Mouse (Mus musculus): ENCODE measurements around the gene Nxpe4. TPM values are rescaled to one million over a fixed set of nuclear protein-coding genes. Genes with fewer than 3 reads are reported as not detected.

The Nxpe4 gene
- polyA plus RNA-seq, 1 experiment = 0.60 TPM

- no peak overlapping the region for H3K27ac ChIP-seq (ENCODE audit: insufficient read depth, low read depth, low read length)
- TF ChIP-seq CTCF (IDR thresholded peaks at IDR 0.05; ENCODE audit: extremely low read depth, insufficient read length, insufficient replicate concordance, low read depth, low read length) (no peak), POLR2A (IDR thresholded peaks at IDR 0.05; ENCODE audit: low read depth, low read length) (no peak)
- no peaks in the 10 kb centered on the region for H3K36me3 ChIP-seq (ENCODE audit: control insufficient read depth, insufficient read depth, low read length)
- WGBS = 70% methylated on average over 4 of the region's 4 CpGs
- no peaks in the 10 kb centered on the region for H3K27me3 ChIP-seq (ENCODE audit: control insufficient read depth, insufficient read depth, low read length)
- no peaks in the 10 kb centered on the region for H3K4me1 ChIP-seq (ENCODE audit: control insufficient read depth, insufficient read depth, insufficient read length, low read length)
- no peak overlapping the region for H3K4me3 ChIP-seq (ENCODE audit: low read depth, low read length)
These were observed 211.5 kb downstream of the Nxpe4 start for GRCm38 (mm10) chr9:48373232-48373878.

- Histone ChIP-seq H3K27ac (ENCODE audit: insufficient read depth, low read depth, low read length) (no peak overlapping the region), H3K27me3 (ENCODE audit: control insufficient read depth, insufficient read depth, low read length) (no peaks in the 10 kb centered on the region), H3K4me1 (ENCODE audit: control insufficient read depth, insufficient read depth, insufficient read length, low read length) (no peaks in the 10 kb centered on the region), H3K4me3 (ENCODE audit: low read depth, low read length) (no peak overlapping the region), H3K36me3 (ENCODE audit: control insufficient read depth, insufficient read depth, low read length) (no peaks in the 10 kb centered on the region)
- TF ChIP-seq CTCF (IDR thresholded peaks at IDR 0.05; ENCODE audit: extremely low read depth, insufficient read length, insufficient replicate concordance, low read depth, low read length) (no peak), POLR2A (IDR thresholded peaks at IDR 0.05; ENCODE audit: low read depth, low read length) (no peak)
- WGBS = 46% methylated on average over 2 of the region's 2 CpGs
These were observed 212.5 kb downstream of the Nxpe4 start for GRCm38 (mm10) chr9:48374357-48374756.

- WGBS = 44% methylated on average over 4 of the region's 4 CpGs
These were observed 226.6 kb downstream of the Nxpe4 start for GRCm38 (mm10) chr9:48388451-48388850.

GRCm38 (mm10) chr9:48389983-48390382, 228.2 kb downstream of the Nxpe4 start:
- WGBS = 47% methylated on average over 3 of the region's 3 CpGs
- H3K36me3 ChIP-seq (ENCODE audit: control insufficient read depth, insufficient read depth, low read length) = no peaks in the 10 kb centered on the region
- H3K4me1 ChIP-seq (ENCODE audit: control insufficient read depth, insufficient read depth, insufficient read length, low read length) = no peaks in the 10 kb centered on the region
- TF ChIP-seq CTCF (IDR thresholded peaks at IDR 0.05; ENCODE audit: extremely low read depth, insufficient read length, insufficient replicate concordance, low read depth, low read length) = no peak
- TF ChIP-seq POLR2A (IDR thresholded peaks at IDR 0.05; ENCODE audit: low read depth, low read length) = no peak
- H3K27me3 ChIP-seq (ENCODE audit: control insufficient read depth, insufficient read depth, low read length) = no peaks in the 10 kb centered on the region
- H3K4me3 ChIP-seq (ENCODE audit: low read depth, low read length) = no peak overlapping the region
- no peak overlapping the region for H3K27ac ChIP-seq (ENCODE audit: insufficient read depth, low read depth, low read length)

More at GRCm38 (mm10) chr9:48388451-48388850, 226.6 kb downstream of the Nxpe4 start:
- H3K27me3 ChIP-seq (ENCODE audit: control insufficient read depth, insufficient read depth, low read length) = no peaks in the 10 kb centered on the region
- H3K36me3 ChIP-seq (ENCODE audit: control insufficient read depth, insufficient read depth, low read length) = no peaks in the 10 kb centered on the region
- no peaks in the 10 kb centered on the region for H3K4me1 ChIP-seq (ENCODE audit: control insufficient read depth, insufficient read depth, insufficient read length, low read length)
- no peak overlapping the region for H3K27ac ChIP-seq (ENCODE audit: insufficient read depth, low read depth, low read length)
- TF ChIP-seq POLR2A (IDR thresholded peaks at IDR 0.05; ENCODE audit: low read depth, low read length) (no peak), CTCF (IDR thresholded peaks at IDR 0.05; ENCODE audit: extremely low read depth, insufficient read length, insufficient replicate concordance, low read depth, low read length) (no peak)
- no peak overlapping the region for H3K4me3 ChIP-seq (ENCODE audit: low read depth, low read length)

GRCm38 (mm10) chr9:48403590-48404209, 241.9 kb downstream of the Nxpe4 start:
- Histone ChIP-seq H3K36me3 (ENCODE audit: control insufficient read depth, insufficient read depth, low read length) (no peaks in the 10 kb centered on the region), H3K27ac (ENCODE audit: insufficient read depth, low read depth, low read length) (no peak overlapping the region), H3K4me3 (ENCODE audit: low read depth, low read length) (no peak overlapping the region), H3K27me3 (ENCODE audit: control insufficient read depth, insufficient read depth, low read length) (no peaks in the 10 kb centered on the region), H3K4me1 (ENCODE audit: control insufficient read depth, insufficient read depth, insufficient read length, low read length) (no peaks in the 10 kb centered on the region)
- WGBS = 82% methylated on average over 10 of the region's 10 CpGs
- no peak for TF ChIP-seq CTCF (IDR thresholded peaks at IDR 0.05; ENCODE audit: extremely low read depth, insufficient read length, insufficient replicate concordance, low read depth, low read length)
- no peak for TF ChIP-seq POLR2A (IDR thresholded peaks at IDR 0.05; ENCODE audit: low read depth, low read length)

GRCm38 (mm10) chr9:48404687-48405086, 242.9 kb downstream of the Nxpe4 start:
- no peak for TF ChIP-seq CTCF (IDR thresholded peaks at IDR 0.05; ENCODE audit: extremely low read depth, insufficient read length, insufficient replicate concordance, low read depth, low read length)
- no peak for TF ChIP-seq POLR2A (IDR thresholded peaks at IDR 0.05; ENCODE audit: low read depth, low read length)
- Histone ChIP-seq H3K27me3 (ENCODE audit: control insufficient read depth, insufficient read depth, low read length) (no peaks in the 10 kb centered on the region), H3K4me3 (ENCODE audit: low read depth, low read length) (no peak overlapping the region), H3K27ac (ENCODE audit: insufficient read depth, low read depth, low read length) (no peak overlapping the region), H3K4me1 (ENCODE audit: control insufficient read depth, insufficient read depth, insufficient read length, low read length) (no peaks in the 10 kb centered on the region), H3K36me3 (ENCODE audit: control insufficient read depth, insufficient read depth, low read length) (no peaks in the 10 kb centered on the region)
- 49% methylated on average over 3 of the region's 3 CpGs for WGBS

GRCm38 (mm10) chr9:48407549-48408327, 245.9 kb downstream of the Nxpe4 start:
- TF ChIP-seq POLR2A (IDR thresholded peaks at IDR 0.05; ENCODE audit: low read depth, low read length) = no peak
- no peak for TF ChIP-seq CTCF (IDR thresholded peaks at IDR 0.05; ENCODE audit: extremely low read depth, insufficient read length, insufficient replicate concordance, low read depth, low read length)
- Histone ChIP-seq H3K27me3 (ENCODE audit: control insufficient read depth, insufficient read depth, low read length) (no peaks in the 10 kb centered on the region), H3K36me3 (ENCODE audit: control insufficient read depth, insufficient read depth, low read length) (no peaks in the 10 kb centered on the region), H3K4me1 (ENCODE audit: control insufficient read depth, insufficient read depth, insufficient read length, low read length) (no peaks in the 10 kb centered on the region), H3K27ac (ENCODE audit: insufficient read depth, low read depth, low read length) (no peak overlapping the region), H3K4me3 (ENCODE audit: low read depth, low read length) (no peak overlapping the region)
- 60% methylated on average over 10 of the region's 10 CpGs for WGBS
